Mouse (Mus musculus) cerebellum, adult 2 months (tissue): ENCODE data around the gene Pipox. TPM values are rescaled to one million over a fixed set of nuclear protein-coding genes. Genes with fewer than 3 reads are reported as not detected.
A peak's percentile ranks its signal among the peaks of the same experiment; 100 is the strongest.

Experiments
- DNase-seq, 2 experiments: peaks; one replicate each; pipeline ENCODE4 v3.0.0; 2021
- H3K27ac ChIP-seq: fragments of 200-500 bp; 2 replicates; pipeline ENCODE4 v1.5.1; 2012; ENCODE audit warnings: low read length, control low read depth, inconsistent platforms; ENCODE audit not compliant: insufficient read depth
- H3K27me3 ChIP-seq: fragments of 200-500 bp; 2 replicates; pipeline ENCODE4 v1.6.1; 2012; ENCODE audit warnings: inconsistent platforms, mild to moderate bottlenecking, low read length, moderate library complexity; ENCODE audit not compliant: control insufficient read depth, insufficient read depth
- H3K4me1 ChIP-seq: fragments of 200-500 bp; 2 replicates; pipeline ENCODE4 v1.6.1; 2011; ENCODE audit warnings: low read length; ENCODE audit not compliant: control insufficient read depth, insufficient read depth
- H3K4me3 ChIP-seq: fragments of 200-500 bp; replicated peaks from 2 replicates; pipeline ENCODE3; 2011; ENCODE audit warnings: mild to moderate bottlenecking, low read depth, low read length, control low read depth; ENCODE audit not compliant: insufficient read depth
- CTCF ChIP-seq: fragments of 200-500 bp; IDR thresholded peaks from 2 replicates; pipeline ENCODE4 v1.5.1; 2011; ENCODE audit warnings: low read depth, mild to moderate bottlenecking, control low read depth, low read length, moderate library complexity, borderline replicate concordance; ENCODE audit not compliant: insufficient read depth
- POLR2A ChIP-seq: fragments of 200-500 bp; IDR thresholded peaks from 2 replicates; pipeline ENCODE4 v1.6.1; 2011; ENCODE audit warnings: low read length, control low read depth, borderline replicate concordance; ENCODE audit not compliant: insufficient read depth
- WGBS: fragments of 180-500 bp; shearing (Covaris S2); methylation state at CpG from one replicate; pipeline ENCODE4 v1.1.7; 2018; 5-methylcytosine and 5-hydroxymethylcytosine counted together
- polyA plus RNA-seq: library from polyadenylated mRNA; depleted of rRNA; stranded (reverse); fragments of >200 nt; gene quantifications from 2 replicates; pipeline ENCODE4 v1.2.3, GENCODE M21; 2012

The Pipox gene
- polyA plus RNA-seq, 1 experiment: 9.0 TPM

GRCm38 (mm10) chr11:77931541-77932433, 37.9 kb upstream of the Pipox start:
- H3K27ac ChIP-seq: peak overlapping the region; percentile 96; the same call in 1 of the 2 replicates
- TF ChIP-seq POLR2A (no peak), CTCF (no peak)
- no peaks in the 10 kb centered on the region for H3K27me3 ChIP-seq
- H3K4me3 ChIP-seq: peak overlapping the region; percentile 76
- DNase-seq: peak; percentile 37 to 56
- H3K4me1 ChIP-seq: peaks cover 34% of the 10 kb centered on the region
- WGBS: 6% methylated on average over 41 of the region's 41 CpGs

- Histone ChIP-seq H3K27me3 (no peaks in the 10 kb centered on the region), H3K4me3 (peak within 1 kb of the TSS; percentile 76), H3K4me1 (peaks cover 31% of the 10 kb centered on the region), H3K27ac (peak within 1 kb of the TSS; percentile 96)
- TF ChIP-seq CTCF: 0 out of 2 replicates have a peak, but pooled peaks have one; percentile 11
- TF ChIP-seq POLR2A: no peak; the same call in 1 of the 2 replicates
- WGBS: under 1% methylated on average over 91 of the region's 94 CpGs
- peak; percentile 86 for DNase-seq
These were observed 37.0 kb upstream of the Pipox start, which contains the start of gene Sez6 for GRCm38 (mm10) chr11:77930751-77931540. TSS of gene Sez6 (plus strand) at chr11:77930800.

GRCm38 (mm10) chr11:77927837-77928236, 33.9 kb upstream of the Pipox start:
- Histone ChIP-seq H3K27me3 (no peaks in the 10 kb centered on the region), H3K4me1 (peaks cover 4% of the 10 kb centered on the region; the same call in 1 of the 2 replicates), H3K27ac (no peak overlapping the region), H3K4me3 (no peak overlapping the region)
- 80% methylated on average over 5 of the region's 5 CpGs for WGBS
- no peak for TF ChIP-seq CTCF
- no peak for TF ChIP-seq POLR2A
- DNase-seq: no peak

- Histone ChIP-seq H3K4me3 (no peak overlapping the region), H3K27me3 (no peaks in the 10 kb centered on the region), H3K4me1 (peaks cover 4% of the 10 kb centered on the region; the same call in 1 of the 2 replicates), H3K27ac (no peak overlapping the region)
- 71% methylated on average over 9 of the region's 9 CpGs for WGBS
- DNase-seq: no peak
- TF ChIP-seq POLR2A (no peak), CTCF (no peak)
These were observed 32.8 kb upstream of the Pipox start for GRCm38 (mm10) chr11:77926666-77927065.

- WGBS: 79% methylated on average over 9 of the region's 9 CpGs
- peaks cover 4% of the 10 kb centered on the region; the same call in 1 of the 2 replicates for H3K4me1 ChIP-seq
- H3K27ac ChIP-seq: no peak overlapping the region
- H3K4me3 ChIP-seq: no peak overlapping the region
- DNase-seq: no peak
- TF ChIP-seq CTCF: no peak
- TF ChIP-seq POLR2A: no peak
- H3K27me3 ChIP-seq: no peaks in the 10 kb centered on the region
These were observed 32.2 kb upstream of the Pipox start for GRCm38 (mm10) chr11:77925836-77926657.

GRCm38 (mm10) chr11:77923285-77923684, 29.4 kb upstream of the Pipox start:
- 87% methylated on average over 4 of the region's 4 CpGs for WGBS
- H3K27me3 ChIP-seq: no peaks in the 10 kb centered on the region
- no peak overlapping the region for H3K27ac ChIP-seq
- H3K4me1 ChIP-seq: no peaks in the 10 kb centered on the region
- no peak overlapping the region for H3K4me3 ChIP-seq
- TF ChIP-seq CTCF (no peak), POLR2A (no peak)
- no peak for DNase-seq

GRCm38 (mm10) chr11:77917166-77917565, 23.3 kb upstream of the Pipox start:
- TF ChIP-seq CTCF: no peak
- TF ChIP-seq POLR2A: no peak
- peaks cover 3% of the 10 kb centered on the region; the same call in 1 of the 2 replicates for H3K4me1 ChIP-seq
- H3K27ac ChIP-seq: no peak overlapping the region
- H3K4me3 ChIP-seq: no peak overlapping the region
- WGBS: 29% methylated on average over 10 of the region's 10 CpGs
- peak; percentile 70 to 73 for DNase-seq
- no peaks in the 10 kb centered on the region for H3K27me3 ChIP-seq
